8 mouse cellular contexts compared by ENCODE assay signal in genomic region chr16:5406711-5407110, GRCm38 (mm10).
DNase-seq lines count a peak whose midpoint lies in the region; ATAC-seq lines count a peak whose summit lies in the region.

No protein-coding gene starts in this region.

- ATAC-seq in midbrain, embryonic 14.5 days (ENCODE audit: low FRiP score, low TSS enrichment), result no peak
- no peak for ATAC-seq in midbrain, embryonic 13.5 days
- ATAC-seq in embryonic facial prominence, embryonic 11.5 days (replicated peaks; ENCODE audit: insufficient number of reproducible peaks, low FRiP score, low TSS enrichment, low read depth), result no peak
- ATAC-seq in liver, embryonic 11.5 days (replicated peaks; ENCODE audit: low FRiP score), result no peak
- ATAC-seq in erythroid progenitor cell, adult 5-6 weeks (replicated peaks; ENCODE audit: low FRiP score, poor library complexity, severe bottlenecking), result no peak

- H3K36me3 ChIP-seq in midbrain, embryonic 14.5 days (ENCODE audit: control insufficient read depth, insufficient read depth, low read length), result no peaks in the 10 kb centered on the region
- no peaks in the 10 kb centered on the region for H3K36me3 ChIP-seq in midbrain, embryonic 13.5 days
- H3K36me3 ChIP-seq in embryonic facial prominence, embryonic 11.5 days (replicated peaks; ENCODE audit: control insufficient read depth, insufficient read depth, low read depth, low read length), result no peaks in the 10 kb centered on the region
- H3K36me3 ChIP-seq in liver, embryonic 11.5 days (ENCODE audit: control insufficient read depth, insufficient read depth, low read length), result no peaks in the 10 kb centered on the region

- H3K27me3 ChIP-seq in midbrain, embryonic 14.5 days (ENCODE audit: control insufficient read depth, insufficient read depth, low read length), result 0 out of 2 replicates have a peak, but pooled peaks cover 3% of the 10 kb centered on the region
- peaks cover 3% of the 10 kb centered on the region for H3K27me3 ChIP-seq in midbrain, embryonic 13.5 days
- no peaks in the 10 kb centered on the region for H3K27me3 ChIP-seq in embryonic facial prominence, embryonic 11.5 days (ENCODE audit: control insufficient read depth, insufficient read depth, low read length)
- H3K27me3 ChIP-seq in liver, embryonic 11.5 days (replicated peaks; ENCODE audit: control insufficient read depth, insufficient read depth, low read length), result no peaks in the 10 kb centered on the region

- no peak overlapping the region for H3K4me3 ChIP-seq in midbrain, embryonic 14.5 days (replicated peaks; ENCODE audit: low read depth, low read length)
- H3K4me3 ChIP-seq in midbrain, embryonic 13.5 days (replicated peaks), result no peak overlapping the region
- H3K4me3 ChIP-seq in embryonic facial prominence, embryonic 11.5 days (ENCODE audit: low read depth, low read length), result no peak overlapping the region
- no peak overlapping the region for H3K4me3 ChIP-seq in liver, embryonic 11.5 days (ENCODE audit: low read depth, low read length)

- no peaks in the 10 kb centered on the region for H3K4me1 ChIP-seq in midbrain, embryonic 14.5 days (ENCODE audit: control insufficient read depth, insufficient read depth, low read length)
- peaks cover 1% of the 10 kb centered on the region; the same call in 1 of the 2 replicates for H3K4me1 ChIP-seq in midbrain, embryonic 13.5 days (replicated peaks)
- H3K4me1 ChIP-seq in embryonic facial prominence, embryonic 11.5 days (ENCODE audit: control insufficient read depth, insufficient read depth, low read length), result no peaks in the 10 kb centered on the region
- H3K4me1 ChIP-seq in liver, embryonic 11.5 days (replicated peaks; ENCODE audit: control insufficient read depth, insufficient read depth, low read length), result no peaks in the 10 kb centered on the region

- H3K4me2 ChIP-seq in midbrain, embryonic 14.5 days (ENCODE audit: low read length), result no peak overlapping the region
- no peak overlapping the region for H3K4me2 ChIP-seq in midbrain, embryonic 13.5 days (replicated peaks)
- no peak overlapping the region for H3K4me2 ChIP-seq in embryonic facial prominence, embryonic 11.5 days (ENCODE audit: low read depth, low read length)
- H3K4me2 ChIP-seq in liver, embryonic 11.5 days, result no peak overlapping the region

- DNase-seq in midbrain, embryonic 14.5 days, result peak; percentile 72
- DNase-seq in adrenal gland, postnatal 14 days, result peak; percentile 90
- peak; percentile 81 for DNase-seq in embryonic facial prominence, embryonic 11.5 days (ENCODE audit: low spot score)
- DNase-seq in kidney, adult 8-10 months, result peak; percentile 24 to 66
- DNase-seq in liver, embryonic 11.5 days (ENCODE audit: low spot score), result peak; percentile 56
- peak; percentile 73 for DNase-seq in retina, postnatal 1 day

- H3K27ac ChIP-seq in midbrain, embryonic 14.5 days (replicated peaks; ENCODE audit: low read depth, low read length), result no peak overlapping the region
- H3K27ac ChIP-seq in midbrain, embryonic 13.5 days, result no peak overlapping the region
- H3K27ac ChIP-seq in embryonic facial prominence, embryonic 11.5 days (replicated peaks; ENCODE audit: low read depth, low read length), result no peak overlapping the region
- no peak overlapping the region for H3K27ac ChIP-seq in liver, embryonic 11.5 days (ENCODE audit: low read depth, low read length)

- 10% methylated on average over 11 of the region's 11 CpGs for whole genome bisulfite sequencing in midbrain, embryonic 14.5 days
- 5% methylated on average over 11 of the region's 11 CpGs for WGBS in midbrain, embryonic 13.5 days
- 10% methylated on average over 11 of the region's 11 CpGs for WGBS in embryonic facial prominence, embryonic 11.5 days
- 6% methylated on average over 11 of the region's 11 CpGs for WGBS in liver, embryonic 11.5 days

- H3K9ac ChIP-seq in midbrain, embryonic 14.5 days (replicated peaks; ENCODE audit: low read length), result no peak overlapping the region
- no peak overlapping the region for H3K9ac ChIP-seq in midbrain, embryonic 13.5 days (replicated peaks)
- no peak overlapping the region for H3K9ac ChIP-seq in embryonic facial prominence, embryonic 11.5 days (replicated peaks; ENCODE audit: low read length)
- no peak overlapping the region for H3K9ac ChIP-seq in liver, embryonic 11.5 days (ENCODE audit: low read depth, low read length)

- no peaks in the 10 kb centered on the region for H3K9me3 ChIP-seq in midbrain, embryonic 14.5 days (ENCODE audit: control insufficient read depth, low read length)
- no peaks in the 10 kb centered on the region for H3K9me3 ChIP-seq in midbrain, embryonic 13.5 days
- no peaks in the 10 kb centered on the region for H3K9me3 ChIP-seq in embryonic facial prominence, embryonic 11.5 days (replicated peaks; ENCODE audit: control insufficient read depth, low read length)
- no peaks in the 10 kb centered on the region for H3K9me3 ChIP-seq in liver, embryonic 11.5 days (ENCODE audit: control insufficient read depth, low read length)
